ENCODE assay signal across 19 mouse cellular contexts in the genomic region with DNA sequence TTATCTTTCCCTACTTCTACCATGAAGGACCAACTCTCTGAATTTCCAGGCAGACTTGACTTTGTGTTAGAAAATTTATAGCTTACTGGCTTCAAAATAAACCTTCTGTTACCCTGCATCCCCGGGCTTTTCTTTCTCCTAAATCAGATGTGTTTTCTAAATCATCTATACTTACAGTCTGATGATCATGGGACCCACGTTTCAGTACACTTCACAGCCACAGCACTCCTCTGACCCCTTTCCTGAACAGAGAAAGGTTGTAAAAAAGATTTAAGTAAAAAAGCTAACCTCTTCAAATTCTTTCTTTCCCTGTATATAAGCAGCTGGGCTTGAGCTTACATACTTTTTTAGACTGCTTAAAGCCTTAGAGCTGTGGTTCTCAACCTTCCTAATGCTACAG.
A peak's percentile ranks its signal among the peaks of the same experiment; 100 is the strongest.
DNase-seq lines count a peak whose midpoint lies in the region; ATAC-seq lines count a peak whose summit lies in the region.
"Had no signal": no experiment of that assay in that cellular context is flagged by ENCODE, and none has a peak within 500 bp of the region (broad histone marks: within the 10 kb centered on the region; RNA-seq: fewer than 3 reads in every experiment).

No protein-coding gene starts in this region.

- 48% methylated on average over 2 of the region's 2 CpGs for WGBS in forebrain, embryonic 15.5 days
- WGBS in forebrain, embryonic 12.5 days = 70% methylated on average over 2 of the region's 2 CpGs
- 9% methylated on average over 2 of the region's 2 CpGs for WGBS in kidney, embryonic 16.5 days

- no peak for DNase-seq in frontal cortex, adult 2 months (ENCODE audit: extremely low spot score in 1 of 2, low spot score in 1 of 2)
- DNase-seq in kidney, postnatal 25 days = no peak
- DNase-seq: adrenal gland, postnatal 10 days; adrenal gland, postnatal 36 days; B cell, adult 2 months; gastrocnemius, adult 2 months; gastrocnemius, postnatal 14 days; heart, adult 11 months had no signal

- H3K4me1 ChIP-seq in forebrain, embryonic 15.5 days = peaks cover 8% of the 10 kb centered on the region; the same call in 1 of the 2 replicates
- no peaks in the 10 kb centered on the region for H3K4me1 ChIP-seq in forebrain, embryonic 12.5 days
- H3K4me1 ChIP-seq in kidney, embryonic 16.5 days (ENCODE audit: insufficient read depth, low read length) = no peaks in the 10 kb centered on the region
- H3K4me1 ChIP-seq: hindbrain, embryonic 12.5 days; hindbrain, embryonic 15.5 days had no signal

- H3K9ac ChIP-seq in forebrain, embryonic 15.5 days (replicated peaks) = no peak overlapping the region
- no peak overlapping the region for H3K9ac ChIP-seq in forebrain, embryonic 12.5 days
- H3K9ac ChIP-seq in kidney, embryonic 16.5 days (replicated peaks; ENCODE audit: low read length) = no peak overlapping the region
- H3K9ac ChIP-seq: hindbrain, embryonic 12.5 days; hindbrain, embryonic 15.5 days had no signal

- H3K36me3 ChIP-seq in forebrain, embryonic 15.5 days = no peaks in the 10 kb centered on the region
- H3K36me3 ChIP-seq in forebrain, embryonic 12.5 days (replicated peaks) = no peaks in the 10 kb centered on the region
- H3K36me3 ChIP-seq in kidney, embryonic 16.5 days (ENCODE audit: insufficient read depth, low read length) = no peaks in the 10 kb centered on the region
- H3K36me3 ChIP-seq: G1E; hindbrain, embryonic 12.5 days; hindbrain, embryonic 15.5 days had no signal

- H3K27ac ChIP-seq in forebrain, embryonic 15.5 days (replicated peaks) = peak overlapping the region; percentile 83
- no peak overlapping the region for H3K27ac ChIP-seq in forebrain, embryonic 12.5 days
- H3K27ac ChIP-seq in kidney, embryonic 16.5 days (ENCODE audit: low read length) = no peak overlapping the region
- H3K27ac ChIP-seq: gastrocnemius, adult 2 months; hindbrain, embryonic 12.5 days; hindbrain, embryonic 15.5 days had no signal

- H3K27me3 ChIP-seq in forebrain, embryonic 15.5 days = no peaks in the 10 kb centered on the region
- no peaks in the 10 kb centered on the region for H3K27me3 ChIP-seq in forebrain, embryonic 12.5 days
- H3K27me3 ChIP-seq in kidney, embryonic 16.5 days (ENCODE audit: insufficient read depth, low read length) = no peaks in the 10 kb centered on the region
- H3K27me3 ChIP-seq: CH12.LX; hindbrain, embryonic 12.5 days; hindbrain, embryonic 15.5 days had no signal

- no peaks in the 10 kb centered on the region for H3K9me3 ChIP-seq in forebrain, embryonic 15.5 days
- H3K9me3 ChIP-seq in forebrain, embryonic 12.5 days = no peaks in the 10 kb centered on the region
- H3K9me3 ChIP-seq in kidney, embryonic 16.5 days (ENCODE audit: low read length) = no peaks in the 10 kb centered on the region
- H3K9me3 ChIP-seq: G1E; hindbrain, embryonic 12.5 days; hindbrain, embryonic 15.5 days had no signal

- ATAC-seq in forebrain, embryonic 15.5 days (replicated peaks) = no peak
- no peak for ATAC-seq in forebrain, embryonic 12.5 days (ENCODE audit: low FRiP score)
- ATAC-seq in frontal cortex, adult (ENCODE audit: low TSS enrichment) = peak; percentile 32; the same call in 1 of the 2 replicates
- peak; percentile 49; the same call in 1 of the 2 replicates for ATAC-seq in kidney, embryonic 16.5 days (ENCODE audit: low FRiP score, low TSS enrichment)
- ATAC-seq: intestine, postnatal 0 days; Patski had no signal

- no peak overlapping the region for H3K4me3 ChIP-seq in forebrain, embryonic 15.5 days
- no peak overlapping the region for H3K4me3 ChIP-seq in forebrain, embryonic 12.5 days (replicated peaks)
- H3K4me3 ChIP-seq in kidney, embryonic 16.5 days (ENCODE audit: low read length) = no peak overlapping the region
- H3K4me3 ChIP-seq: gastrocnemius, adult 2 months; hindbrain, embryonic 12.5 days; hindbrain, embryonic 15.5 days had no signal

- H3K4me2 ChIP-seq in forebrain, embryonic 15.5 days (replicated peaks) = no peak overlapping the region
- no peak overlapping the region for H3K4me2 ChIP-seq in forebrain, embryonic 12.5 days
- no peak overlapping the region for H3K4me2 ChIP-seq in kidney, embryonic 16.5 days (replicated peaks; ENCODE audit: low read depth, low read length)
- H3K4me2 ChIP-seq: heart, embryonic 11.5 days; hindbrain, embryonic 12.5 days; hindbrain, embryonic 15.5 days had no signal

Comparison
In these comparisons a context has a peak if more than half of its experiments do, and no peak if none do; other contexts are left out.
1. ATAC-seq: peak in frontal cortex, adult (single experiment) and kidney, embryonic 16.5 days (single experiment); none in forebrain, embryonic 15.5 days (single experiment) and forebrain, embryonic 12.5 days (single experiment).